Mouse (Mus musculus) embryonic facial prominence, embryonic 14.5 days (tissue): ENCODE measurements around the gene Lmln. TPM values are rescaled to one million over a fixed set of nuclear protein-coding genes. Genes with fewer than 3 reads are reported as not detected.
A peak's percentile ranks its signal among the peaks of the same experiment; 100 is the strongest.
"Not testable (repeated sequence)": the region's sequence is repeated elsewhere in the genome, so short reads cannot be mapped to it uniquely, and the experiment has no call there.

Experiments
- ATAC-seq: fragments of 200-750 bp; cut with Nextera tagmentation; 2 replicates; pipeline ENCODE4 v1.8.0; 2017; ENCODE audit warnings: low read depth, moderate number of reproducible peaks, moderate TSS enrichment
- DNase-seq: peaks from one replicate; pipeline ENCODE4 v3.0.0-alpha.2; 2015; ENCODE audit warnings: low spot score
- H3K27ac ChIP-seq: fragments of 300-500 bp; sonication (generic); replicated peaks from 2 replicates; pipeline ENCODE4 v1.5.1; 2014; ENCODE audit warnings: low read depth, mild to moderate bottlenecking, low read length, moderate library complexity
- H3K27me3 ChIP-seq: fragments of 300-500 bp; sonication (generic); replicated peaks from 2 replicates; pipeline ENCODE4 v1.6.1; 2014; ENCODE audit warnings: low read length; ENCODE audit not compliant: control insufficient read depth, insufficient read depth
- H3K36me3 ChIP-seq: fragments of 300-500 bp; sonication (generic); 2 replicates; pipeline ENCODE4 v1.6.1; 2014; ENCODE audit warnings: low read length, mixed read lengths; ENCODE audit not compliant: control insufficient read depth, insufficient read depth
- H3K4me1 ChIP-seq: fragments of 300-500 bp; sonication (generic); 2 replicates; pipeline ENCODE4 v1.6.1; 2014; ENCODE audit warnings: antibody characterized with exemption, low read length; ENCODE audit not compliant: control insufficient read depth, insufficient read depth
- H3K4me2 ChIP-seq: fragments of 300-500 bp; sonication (generic); 2 replicates; pipeline ENCODE4 v1.6.1; 2014; ENCODE audit warnings: low read depth, mild to moderate bottlenecking, low read length, moderate library complexity, mixed read lengths
- H3K4me3 ChIP-seq: fragments of 300-500 bp; sonication (generic); 2 replicates; pipeline ENCODE4 v1.5.1; 2014; ENCODE audit warnings: low read depth, mild to moderate bottlenecking, low read length
- H3K9ac ChIP-seq: fragments of 300-500 bp; sonication (generic); 2 replicates; pipeline ENCODE4 v1.6.1; 2014; ENCODE audit warnings: low read depth, mild to moderate bottlenecking, low read length, moderate library complexity, mixed read lengths
- H3K9me3 ChIP-seq: fragments of 300-500 bp; sonication (generic); 2 replicates; pipeline ENCODE4 v1.6.1; 2016; ENCODE audit warnings: low read length; ENCODE audit not compliant: control insufficient read depth
- WGBS: fragments of 180-500 bp; shearing (Covaris S2); extraction: QIAGEN DNeasy Blood & Tissue Kit; methylation state at CpG from one replicate; pipeline ENCODE4 v1.1.7; 2014; 5-methylcytosine and 5-hydroxymethylcytosine counted together
- polyA plus RNA-seq: library from polyadenylated mRNA; unstranded; fragments of >200 nt; fragmentation: Nextera tagmentation; extraction: Ambion mirVana; gene quantifications from 2 replicates; pipeline ENCODE4 v1.2.1, GENCODE M21; 2014

The Lmln gene
- polyA plus RNA-seq, 1 experiment from 2014 or later: 2.3 TPM

DNA sequence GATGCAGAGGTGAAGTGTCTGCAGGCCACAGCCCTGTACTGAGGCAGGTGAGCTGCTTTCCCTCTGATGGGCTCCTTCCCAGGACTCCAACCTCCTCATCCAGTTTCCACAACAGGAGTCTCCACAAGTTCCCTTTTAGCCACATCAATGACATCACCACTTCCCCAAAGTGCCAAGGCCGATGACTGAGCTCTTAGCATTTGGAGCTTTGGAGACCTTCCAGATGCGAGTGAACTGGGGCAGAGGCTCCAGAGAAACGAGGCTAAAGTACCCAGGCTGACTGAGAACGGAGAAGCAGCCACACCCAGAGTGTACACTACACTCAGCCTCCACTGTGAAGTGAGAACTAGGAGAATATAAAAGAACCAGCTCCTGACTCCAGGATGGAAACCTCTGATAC, 68.4 kb downstream of the Lmln start:
- peak; percentile 54 for DNase-seq
- Histone ChIP-seq H3K9ac (no peak overlapping the region), H3K4me3 (no peak overlapping the region), H3K4me1 (peaks cover 6% of the 10 kb centered on the region; the same call in 1 of the 2 replicates), H3K27me3 (no peaks in the 10 kb centered on the region), H3K36me3 (no peaks in the 10 kb centered on the region), H3K4me2 (no peak overlapping the region), H3K27ac (no peak overlapping the region), H3K9me3 (no peaks in the 10 kb centered on the region)
- WGBS: 36% methylated on average over 4 of the region's 4 CpGs
- no peak; the same call in 1 of the 2 replicates for ATAC-seq

DNA sequence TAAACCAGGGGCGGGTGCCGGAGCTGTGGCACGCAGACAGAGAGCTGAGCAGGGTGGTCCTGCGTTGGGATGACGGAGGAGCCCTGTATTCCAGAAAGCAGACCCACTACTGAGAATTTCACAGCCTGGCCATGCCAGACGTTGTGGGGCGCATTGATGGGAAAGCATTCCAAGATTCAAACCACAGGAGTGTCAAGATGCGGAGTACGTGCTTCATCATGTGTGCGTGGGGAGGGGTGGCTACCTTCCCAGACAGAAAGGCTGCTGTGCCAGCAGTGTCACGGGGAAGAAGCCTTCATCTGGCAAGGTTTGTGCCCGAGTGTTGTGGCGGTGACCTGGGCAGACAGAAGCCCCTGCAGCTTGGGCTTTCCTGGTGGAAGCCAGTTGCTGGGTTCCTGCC, 70.9 kb downstream of the Lmln start:
- H3K9ac ChIP-seq: no peak overlapping the region
- 73% methylated on average over 12 of the region's 13 CpGs for WGBS

DNA sequence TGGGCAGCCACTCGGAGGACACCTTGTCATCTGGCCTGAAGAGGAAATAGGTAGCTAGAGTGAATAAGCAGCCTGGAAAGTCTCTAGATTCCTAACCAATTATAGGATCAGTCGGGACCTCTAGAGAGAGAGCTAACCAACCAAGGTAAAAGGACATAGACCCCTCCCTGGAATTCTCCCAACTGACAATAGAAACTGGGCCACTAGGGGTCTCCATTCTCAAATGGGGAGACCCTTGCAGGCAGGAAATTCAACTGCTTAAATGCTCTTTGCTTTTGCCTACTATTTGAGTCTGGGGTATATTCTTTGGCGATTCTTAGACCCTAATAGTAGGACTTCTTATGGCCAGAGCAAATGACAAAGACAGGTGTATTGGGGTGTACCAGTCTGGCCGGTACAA, 72.8 kb downstream of the Lmln start:
- Histone ChIP-seq H3K9me3 (no peaks in the 10 kb centered on the region), H3K9ac (no peak overlapping the region), H3K4me2 (no peak overlapping the region), H3K36me3 (no peaks in the 10 kb centered on the region), H3K27ac (no peak overlapping the region), H3K27me3 (no peaks in the 10 kb centered on the region), H3K4me3 (no peak overlapping the region), H3K4me1 (peaks cover 6% of the 10 kb centered on the region; the same call in 1 of the 2 replicates)
- DNase-seq (no peak), ATAC-seq (no peak)
- 54% methylated on average over 4 of the region's 4 CpGs for WGBS

More for the DNA sequence above, 70.9 kb downstream of the Lmln start:
- Histone ChIP-seq H3K36me3 (no peaks in the 10 kb centered on the region), H3K4me2 (no peak overlapping the region), H3K4me3 (no peak overlapping the region), H3K27me3 (no peaks in the 10 kb centered on the region), H3K4me1 (peaks cover 6% of the 10 kb centered on the region; the same call in 1 of the 2 replicates), H3K9me3 (no peaks in the 10 kb centered on the region), H3K27ac (no peak overlapping the region)
- ATAC-seq: no peak
- DNase-seq: no peak

DNA sequence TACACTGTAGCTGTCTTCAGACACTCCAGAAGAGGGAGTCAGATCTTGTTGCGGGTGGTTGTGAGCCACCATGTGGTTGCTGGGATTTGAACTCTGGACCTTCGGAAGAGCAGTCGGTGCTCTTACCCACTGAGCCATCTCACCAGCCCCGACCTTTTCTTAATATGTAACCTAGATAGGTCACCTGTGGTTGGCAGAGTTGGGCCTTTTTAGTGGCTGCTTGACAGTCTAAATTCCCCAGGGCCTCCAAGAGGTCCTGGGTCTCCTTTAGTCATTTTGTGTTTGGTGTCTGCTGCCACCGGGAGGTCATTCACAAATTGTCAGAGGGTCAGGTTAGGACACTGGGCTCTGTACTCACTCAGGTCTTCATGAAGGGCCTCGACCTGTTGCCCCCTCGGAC, 76.7 kb downstream of the Lmln start:
- not testable (repeated sequence) for H3K4me2 ChIP-seq, DNase-seq, H3K27ac ChIP-seq, H3K4me1 ChIP-seq, H3K27me3 ChIP-seq, H3K36me3 ChIP-seq, H3K9me3 ChIP-seq, H3K4me3 ChIP-seq, ATAC-seq, H3K9ac ChIP-seq
- WGBS: 80% methylated on average over 6 of the region's 7 CpGs

DNA sequence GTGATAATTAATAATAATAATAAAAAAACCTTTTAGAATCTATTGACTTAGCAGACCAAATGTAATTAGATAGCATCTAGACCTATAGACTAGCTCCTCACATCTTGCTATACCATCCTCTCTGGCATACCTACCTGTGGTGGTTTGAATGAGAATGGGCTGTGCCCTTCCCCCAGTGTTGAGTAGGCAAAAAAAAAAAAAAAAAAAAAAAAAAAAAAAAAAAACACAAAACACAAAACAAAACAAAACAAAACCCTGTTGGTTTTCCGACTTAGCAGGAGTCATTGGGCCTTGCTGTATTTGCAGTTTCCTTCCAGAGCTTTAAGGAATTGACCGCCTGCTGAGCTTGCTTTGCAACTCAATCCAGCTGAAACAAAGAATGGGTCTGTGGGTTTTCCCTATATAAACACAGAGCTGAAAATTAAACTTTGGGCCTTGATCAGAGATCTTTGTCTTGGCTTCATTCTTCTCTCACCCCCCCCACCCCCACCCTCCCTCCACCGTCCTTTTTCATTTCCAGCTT, 79.5 kb downstream of the Lmln start:
- no peak for ATAC-seq
- Histone ChIP-seq H3K9ac (no peak overlapping the region), H3K4me3 (no peak overlapping the region), H3K4me2 (no peak overlapping the region), H3K36me3 (no peaks in the 10 kb centered on the region), H3K27me3 (no peaks in the 10 kb centered on the region), H3K4me1 (no peaks in the 10 kb centered on the region), H3K27ac (no peak overlapping the region), H3K9me3 (no peaks in the 10 kb centered on the region)
- DNase-seq: no peak
- 38% methylated on average over 3 of the region's 3 CpGs for WGBS

DNA sequence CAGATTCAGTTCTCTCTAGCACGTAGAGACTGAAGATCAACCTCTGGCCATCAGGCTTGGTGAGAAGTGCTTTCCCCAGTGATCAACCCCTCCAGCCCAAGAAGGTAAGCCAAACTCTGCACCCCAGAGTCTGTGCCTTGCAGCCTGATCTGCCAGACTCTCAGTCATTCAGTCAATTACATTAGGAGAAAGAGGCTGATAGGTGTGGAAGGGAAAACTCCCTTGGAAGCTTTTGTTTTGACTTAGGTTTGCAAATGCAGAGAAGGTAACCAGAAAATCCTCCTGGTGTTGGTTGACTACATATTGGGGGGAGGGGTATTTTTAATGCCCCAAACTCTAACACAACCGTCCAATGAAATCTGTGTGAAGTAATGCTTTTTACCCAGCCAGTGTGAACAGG, 81.1 kb downstream of the Lmln start:
- no peak overlapping the region for H3K4me3 ChIP-seq
- H3K27ac ChIP-seq: no peak overlapping the region
- no peaks in the 10 kb centered on the region for H3K9me3 ChIP-seq
- H3K9ac ChIP-seq: no peak overlapping the region
- H3K4me1 ChIP-seq: no peaks in the 10 kb centered on the region
- ATAC-seq: no peak
- H3K36me3 ChIP-seq: no peaks in the 10 kb centered on the region
- no peak overlapping the region for H3K4me2 ChIP-seq
- no peak for DNase-seq
- 74% methylated on average over 2 of the region's 2 CpGs for WGBS
- no peaks in the 10 kb centered on the region for H3K27me3 ChIP-seq

DNA sequence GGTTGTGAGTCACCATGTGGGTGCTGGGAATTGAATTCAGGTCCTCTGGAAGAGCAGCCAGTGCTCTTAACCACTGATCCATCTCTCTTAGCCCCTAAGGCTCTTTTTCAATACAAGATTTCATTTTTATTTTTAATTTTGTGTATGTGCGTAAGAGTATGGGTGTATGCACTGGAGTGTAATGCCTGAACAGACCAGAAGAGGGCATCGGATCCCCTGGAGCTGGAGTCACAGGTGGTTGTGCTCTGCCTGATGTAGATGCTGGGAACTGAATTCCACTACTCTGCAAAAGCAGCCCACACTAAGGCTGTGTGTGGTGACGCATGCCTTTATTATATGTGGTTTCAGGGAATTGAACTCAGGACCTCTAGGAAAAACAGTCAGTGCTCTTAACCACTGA, 83.9 kb downstream of the Lmln start:
- 94% methylated on average over 3 of the region's 3 CpGs for WGBS
- no peak overlapping the region for H3K4me2 ChIP-seq
- DNase-seq (no peak), ATAC-seq (no peak)
- no peak overlapping the region for H3K9ac ChIP-seq
- no peaks in the 10 kb centered on the region for H3K27me3 ChIP-seq
- no peaks in the 10 kb centered on the region for H3K9me3 ChIP-seq
- H3K27ac ChIP-seq: no peak overlapping the region
- H3K4me1 ChIP-seq: no peaks in the 10 kb centered on the region
- H3K36me3 ChIP-seq: no peaks in the 10 kb centered on the region
- no peak overlapping the region for H3K4me3 ChIP-seq

DNA sequence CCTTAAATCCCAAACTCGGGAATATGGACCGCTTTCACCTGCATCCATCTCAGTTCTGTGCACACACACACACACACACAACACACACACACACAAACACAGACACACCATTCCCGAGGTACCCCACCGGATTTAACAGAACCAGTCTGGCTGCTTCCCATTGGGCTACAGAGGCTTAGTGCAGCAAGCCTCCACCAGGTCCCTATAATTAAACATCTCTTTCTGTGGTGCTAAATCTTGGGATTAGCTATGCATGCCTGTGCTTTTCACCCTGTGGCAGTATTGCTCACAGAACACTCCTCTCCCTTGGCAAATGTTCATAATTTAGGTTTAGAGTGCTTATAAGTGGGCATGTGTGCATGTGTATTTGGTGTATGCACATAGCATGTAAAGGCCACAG, 85.8 kb downstream of the Lmln start:
- Histone ChIP-seq H3K27me3 (no peaks in the 10 kb centered on the region), H3K4me2 (no peak overlapping the region), H3K4me3 (no peak overlapping the region), H3K9ac (no peak overlapping the region), H3K36me3 (no peaks in the 10 kb centered on the region), H3K9me3 (no peaks in the 10 kb centered on the region), H3K27ac (no peak overlapping the region), H3K4me1 (no peaks in the 10 kb centered on the region)
- DNase-seq: peak; percentile 62
- WGBS: 73% methylated on average over 4 of the region's 4 CpGs
- ATAC-seq: peak; percentile 79; the same call in 1 of the 2 replicates

DNA sequence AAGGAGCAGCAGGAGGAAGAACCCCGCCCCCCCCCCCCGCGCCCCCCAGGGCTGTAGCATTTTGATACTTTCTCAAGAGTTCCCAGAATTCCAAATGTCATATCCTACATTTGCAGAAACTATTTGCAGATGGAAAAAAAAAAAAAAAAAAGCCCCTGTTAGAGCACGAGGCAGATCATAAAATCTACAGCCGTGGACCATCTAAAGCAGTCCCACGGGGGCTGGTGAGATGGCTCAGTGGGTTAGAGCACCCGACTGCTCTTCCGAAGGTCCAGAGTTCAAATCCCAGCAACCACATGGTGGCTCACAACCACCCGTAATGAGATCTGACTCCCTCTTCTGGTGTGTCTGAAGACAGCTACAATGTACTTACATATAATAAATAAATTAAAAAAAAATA, 88.6 kb downstream of the Lmln start:
- H3K4me1 ChIP-seq, H3K4me3 ChIP-seq, DNase-seq, ATAC-seq, H3K36me3 ChIP-seq, H3K27me3 ChIP-seq, H3K4me2 ChIP-seq, H3K9ac ChIP-seq, H3K27ac ChIP-seq, H3K9me3 ChIP-seq: not testable (repeated sequence)
- WGBS: 63% methylated on average over 8 of the region's 9 CpGs
